Mouse (Mus musculus): ENCODE results near the gene Mical2.

Mical2 gene

GRCm38 (mm10) chr7:112341052-112341451, 115.4 kb downstream of the Mical2 start:
- no peak for ATAC-seq (ENCODE audit: insufficient number of reproducible peaks, low FRiP score, low TSS enrichment)

- ATAC-seq (ENCODE audit: insufficient number of reproducible peaks, low FRiP score, low TSS enrichment), result no peak
Measured at GRCm38 (mm10) chr7:112345687-112346086, 120.0 kb downstream of the Mical2 start.

GRCm38 (mm10) chr7:112351541-112351940, 125.9 kb downstream of the Mical2 start:
- no peak for ATAC-seq (ENCODE audit: insufficient number of reproducible peaks, low FRiP score, low TSS enrichment)

GRCm38 (mm10) chr7:112352005-112352404, 126.3 kb downstream of the Mical2 start:
- no peak for ATAC-seq (ENCODE audit: insufficient number of reproducible peaks, low FRiP score, low TSS enrichment)

GRCm38 (mm10) chr7:112353011-112353410, 127.4 kb downstream of the Mical2 start:
- no peak for ATAC-seq (ENCODE audit: insufficient number of reproducible peaks, low FRiP score, low TSS enrichment)

GRCm38 (mm10) chr7:112353939-112354338, 128.3 kb downstream of the Mical2 start:
- ATAC-seq (ENCODE audit: insufficient number of reproducible peaks, low FRiP score, low TSS enrichment), result no peak

GRCm38 (mm10) chr7:112354503-112354951, 128.9 kb downstream of the Mical2 start:
- ATAC-seq (ENCODE audit: insufficient number of reproducible peaks, low FRiP score, low TSS enrichment), result no peak

GRCm38 (mm10) chr7:112359594-112359993, 133.9 kb downstream of the Mical2 start:
- no peak for ATAC-seq (ENCODE audit: insufficient number of reproducible peaks, low FRiP score, low TSS enrichment)

- no peak for ATAC-seq (ENCODE audit: insufficient number of reproducible peaks, low FRiP score, low TSS enrichment)
Measured at GRCm38 (mm10) chr7:112362574-112363200, 137.0 kb downstream of the Mical2 start.

GRCm38 (mm10) chr7:112365864-112366263, 140.2 kb downstream of the Mical2 start:
- no peak for ATAC-seq (ENCODE audit: insufficient number of reproducible peaks, low FRiP score, low TSS enrichment)

GRCm38 (mm10) chr7:112369046-112369445, 143.4 kb downstream of the Mical2 start:
- ATAC-seq (ENCODE audit: insufficient number of reproducible peaks, low FRiP score, low TSS enrichment), result peak; percentile 56

GRCm38 (mm10) chr7:112369977-112370376, 144.3 kb downstream of the Mical2 start:
- no peak for ATAC-seq (ENCODE audit: insufficient number of reproducible peaks, low FRiP score, low TSS enrichment)

GRCm38 (mm10) chr7:112371387-112371786, 145.7 kb downstream of the Mical2 start:
- no peak for ATAC-seq (ENCODE audit: insufficient number of reproducible peaks, low FRiP score, low TSS enrichment)

GRCm38 (mm10) chr7:112374035-112374434, 148.4 kb downstream of the Mical2 start:
- ATAC-seq (ENCODE audit: insufficient number of reproducible peaks, low FRiP score, low TSS enrichment), result no peak

- no peak for ATAC-seq (ENCODE audit: insufficient number of reproducible peaks, low FRiP score, low TSS enrichment)
Measured at GRCm38 (mm10) chr7:112375062-112375461, 149.4 kb downstream of the Mical2 start.

- no peak for ATAC-seq (ENCODE audit: insufficient number of reproducible peaks, low FRiP score, low TSS enrichment)
Measured at GRCm38 (mm10) chr7:112375900-112376299, 150.2 kb downstream of the Mical2 start.

GRCm38 (mm10) chr7:112376611-112377010, 151.0 kb downstream of the Mical2 start:
- no peak for ATAC-seq (ENCODE audit: insufficient number of reproducible peaks, low FRiP score, low TSS enrichment)

- 0 out of 2 replicates have a peak, but pooled peaks have one; percentile 46 for ATAC-seq (ENCODE audit: insufficient number of reproducible peaks, low FRiP score, low TSS enrichment)
Measured at GRCm38 (mm10) chr7:112377314-112377713, 151.7 kb downstream of the Mical2 start.

GRCm38 (mm10) chr7:112378056-112378455, 152.4 kb downstream of the Mical2 start:
- ATAC-seq (ENCODE audit: insufficient number of reproducible peaks, low FRiP score, low TSS enrichment), result no peak

GRCm38 (mm10) chr7:112378476-112378875, 152.8 kb downstream of the Mical2 start:
- no peak for ATAC-seq (ENCODE audit: insufficient number of reproducible peaks, low FRiP score, low TSS enrichment)

- no peak for ATAC-seq (ENCODE audit: insufficient number of reproducible peaks, low FRiP score, low TSS enrichment)
Measured at GRCm38 (mm10) chr7:112386521-112386920, 160.9 kb downstream of the Mical2 start.

GRCm38 (mm10) chr7:112387876-112388275, 162.2 kb downstream of the Mical2 start:
- ATAC-seq (ENCODE audit: insufficient number of reproducible peaks, low FRiP score, low TSS enrichment), result no peak
